Mouse (Mus musculus) thymus, adult 2 months (tissue): ENCODE results near the gene Ppm1m. TPM values are rescaled to one million over a fixed set of nuclear protein-coding genes. Genes with fewer than 3 reads are reported as not detected.

Experiments
- DNase-seq: peaks from one replicate; pipeline ENCODE4 v3.0.0; 2021
- H3K27ac ChIP-seq: fragments of 200-500 bp; 2 replicates; pipeline ENCODE4 v1.5.1; 2012; ENCODE audit warnings: low read length, control low read depth; ENCODE audit not compliant: control insufficient read depth, insufficient read depth
- H3K27me3 ChIP-seq: fragments of 200-500 bp; 2 replicates; pipeline ENCODE4 v1.6.1; 2012; ENCODE audit warnings: mild to moderate bottlenecking, low read length, moderate library complexity, mixed read lengths; ENCODE audit not compliant: control insufficient read depth, insufficient read depth
- H3K36me3 ChIP-seq: fragments of 200-500 bp; 2 replicates; pipeline ENCODE4 v1.6.1; 2012; ENCODE audit warnings: mild to moderate bottlenecking, low read length, moderate library complexity; ENCODE audit not compliant: control insufficient read depth, insufficient read depth
- H3K4me1 ChIP-seq: fragments of 200-500 bp; replicated peaks from 2 replicates; pipeline ENCODE4 v1.6.1; 2012; ENCODE audit warnings: low read length; ENCODE audit not compliant: control insufficient read depth, insufficient read depth
- H3K4me3 ChIP-seq: fragments of 200-500 bp; 2 replicates; pipeline ENCODE4 v1.5.1; 2012; ENCODE audit warnings: mild to moderate bottlenecking, low read length, control low read depth, moderate library complexity; ENCODE audit not compliant: control insufficient read depth, insufficient read depth
- CTCF ChIP-seq: fragments of 200-500 bp; IDR thresholded peaks from 2 replicates; pipeline ENCODE4 v1.5.1; 2012; ENCODE audit warnings: mild to moderate bottlenecking, control low read depth, low read length, moderate library complexity, borderline replicate concordance; ENCODE audit not compliant: control insufficient read depth, poor library complexity, insufficient read depth; ENCODE audit errors: extremely low read depth
- POLR2A ChIP-seq: fragments of 200-500 bp; IDR thresholded peaks from 2 replicates; pipeline ENCODE4 v1.6.1; 2012; ENCODE audit warnings: mild to moderate bottlenecking, low read length, control low read depth, moderate library complexity; ENCODE audit not compliant: control insufficient read depth, poor library complexity, insufficient read depth; ENCODE audit errors: extremely low read depth
- WGBS: fragments of 180-500 bp; shearing (Covaris S2); methylation state at CpG from one replicate; pipeline ENCODE4 v1.1.7; 2018; 5-methylcytosine and 5-hydroxymethylcytosine counted together
- polyA plus RNA-seq: library from polyadenylated mRNA; depleted of rRNA; stranded (reverse); fragments of >200 nt; gene quantifications from 2 replicates; pipeline ENCODE4 v1.2.3, GENCODE M21; 2012

Gene Ppm1m
- polyA plus RNA-seq, 1 experiment: 58.6 TPM

- Histone ChIP-seq H3K4me3 (peak overlapping the region; percentile 93), H3K27me3 (no peaks in the 10 kb centered on the region), H3K36me3 (no peaks in the 10 kb centered on the region), H3K27ac (no peak overlapping the region), H3K4me1 (peaks cover 37% of the 10 kb centered on the region)
- WGBS: 22% methylated on average over 7 of the region's 7 CpGs
- no peak for TF ChIP-seq POLR2A
- no peak for TF ChIP-seq CTCF
- DNase-seq: no peak
Measured at GRCm38 (mm10) chr9:106203990-106204851, 4.7 kb upstream of the Ppm1m start.

GRCm38 (mm10) chr9:106202819-106203636, 3.5 kb upstream of the Ppm1m start, which contains the start of gene Twf2:
Gene Twf2, plus strand, starts transcription at chr9:106203108.
- no peaks in the 10 kb centered on the region for H3K36me3 ChIP-seq
- peak; percentile 63 for TF ChIP-seq CTCF
- TF ChIP-seq POLR2A: peak; percentile 86
- no peaks in the 10 kb centered on the region for H3K27me3 ChIP-seq
- peak; percentile 87 for DNase-seq
- WGBS: under 1% methylated on average over 61 of the region's 61 CpGs
- peak within 1 kb of the TSS; percentile 73 for H3K27ac ChIP-seq
- H3K4me1 ChIP-seq: peaks cover 41% of the 10 kb centered on the region
- peak within 1 kb of the TSS; percentile 93 for H3K4me3 ChIP-seq

GRCm38 (mm10) chr9:106201895-106202294, 2.3 kb upstream of the Ppm1m start:
- no peak for TF ChIP-seq CTCF
- no peak for TF ChIP-seq POLR2A
- no peak overlapping the region for H3K4me3 ChIP-seq
- no peak overlapping the region for H3K27ac ChIP-seq
- no peaks in the 10 kb centered on the region for H3K27me3 ChIP-seq
- 94% methylated on average over 3 of the region's 3 CpGs for WGBS
- no peaks in the 10 kb centered on the region for H3K36me3 ChIP-seq
- H3K4me1 ChIP-seq: peaks cover 51% of the 10 kb centered on the region
- no peak for DNase-seq

GRCm38 (mm10) chr9:106198962-106199458, 536 bp downstream of the Ppm1m start:
- H3K27me3 ChIP-seq: no peaks in the 10 kb centered on the region
- no peaks in the 10 kb centered on the region for H3K36me3 ChIP-seq
- H3K4me1 ChIP-seq: peaks cover 30% of the 10 kb centered on the region
- no peak overlapping the region for H3K27ac ChIP-seq
- TF ChIP-seq POLR2A (no peak), CTCF (no peak)
- DNase-seq: peak; percentile 69
- under 1% methylated on average over 51 of the region's 51 CpGs for WGBS
- H3K4me3 ChIP-seq: peak overlapping the region; percentile 68

- WGBS: 95% methylated on average over 9 of the region's 9 CpGs
- H3K27me3 ChIP-seq: no peaks in the 10 kb centered on the region
- H3K4me1 ChIP-seq: peaks cover 31% of the 10 kb centered on the region
- DNase-seq: no peak
- H3K4me3 ChIP-seq: no peak overlapping the region
- H3K27ac ChIP-seq: no peak overlapping the region
- H3K36me3 ChIP-seq: no peaks in the 10 kb centered on the region
- TF ChIP-seq CTCF (no peak), POLR2A (no peak)
Measured at GRCm38 (mm10) chr9:106197732-106198131, 1.8 kb downstream of the Ppm1m start.

GRCm38 (mm10) chr9:106197081-106197713, 2.3 kb downstream of the Ppm1m start:
- TF ChIP-seq CTCF: no peak
- no peak for TF ChIP-seq POLR2A
- Histone ChIP-seq H3K27me3 (no peaks in the 10 kb centered on the region), H3K27ac (no peak overlapping the region), H3K4me1 (peaks cover 28% of the 10 kb centered on the region), H3K4me3 (no peak overlapping the region), H3K36me3 (no peaks in the 10 kb centered on the region; the same call in 1 of the 2 replicates)
- no peak for DNase-seq
- WGBS: 78% methylated on average over 3 of the region's 3 CpGs
